Mouse (Mus musculus) hindbrain, postnatal 0 days (tissue): ENCODE results near the gene Rtkn2. TPM values are rescaled to one million over a fixed set of nuclear protein-coding genes. Genes with fewer than 3 reads are reported as not detected.
A peak's percentile ranks its signal among the peaks of the same experiment; 100 is the strongest.

Source experiments
- ATAC-seq: fragments of 200-750 bp; cut with Nextera tagmentation; 2 replicates; pipeline ENCODE4 v1.8.0; 2017; ENCODE audit warnings: mild to moderate bottlenecking, moderate TSS enrichment, moderate library complexity
- DNase-seq: peaks from one replicate; pipeline ENCODE4 v3.0.0-alpha.2; 2015; ENCODE audit warnings: low spot score
- H3K27ac ChIP-seq: fragments of 300-500 bp; sonication (generic); 2 replicates; pipeline ENCODE4 v1.5.1; 2014; ENCODE audit warnings: mild to moderate bottlenecking
- H3K27me3 ChIP-seq: fragments of 300-500 bp; sonication (generic); 2 replicates; pipeline ENCODE4 v1.6.1; 2014; ENCODE audit warnings: low read length, mixed read lengths; ENCODE audit not compliant: insufficient read depth
- H3K36me3 ChIP-seq: fragments of 300-500 bp; sonication (generic); 2 replicates; pipeline ENCODE4 v1.6.1; 2014; ENCODE audit warnings: low read length, mixed read lengths; ENCODE audit not compliant: insufficient read depth
- H3K4me1 ChIP-seq: fragments of 300-500 bp; sonication (generic); 2 replicates; pipeline ENCODE4 v1.6.1; 2014; ENCODE audit warnings: antibody characterized with exemption, low read length, mixed read lengths; ENCODE audit not compliant: insufficient read depth
- H3K4me2 ChIP-seq: fragments of 300-500 bp; sonication (generic); 2 replicates; pipeline ENCODE4 v1.6.1; 2014; ENCODE audit warnings: low read depth, mild to moderate bottlenecking, low read length, moderate library complexity, mixed read lengths
- H3K4me3 ChIP-seq: fragments of 300-500 bp; sonication (generic); 2 replicates; pipeline ENCODE4 v1.5.1; 2014; ENCODE audit warnings: low read length
- H3K9ac ChIP-seq: fragments of 300-500 bp; sonication (generic); replicated peaks from 2 replicates; pipeline ENCODE4 v1.6.1; 2014; ENCODE audit warnings: mild to moderate bottlenecking, low read length, moderate library complexity, mixed read lengths
- H3K9me3 ChIP-seq: fragments of 300-500 bp; sonication (generic); 2 replicates; pipeline ENCODE4 v1.6.1; 2016; ENCODE audit warnings: low read length, mixed read lengths
- CTCF ChIP-seq: IDR thresholded peaks from 2 replicates; pipeline ENCODE4 v1.5.1; 2016; ENCODE audit warnings: antibody characterized with exemption, control low read depth, low read depth
- WGBS: fragments of 180-500 bp; shearing (Covaris S2); extraction: QIAGEN DNeasy Blood & Tissue Kit; methylation state at CpG from one replicate; pipeline ENCODE4 v1.1.7; 2014; 5-methylcytosine and 5-hydroxymethylcytosine counted together
- polyA plus RNA-seq: library from polyadenylated mRNA; unstranded; fragments of >200 nt; fragmentation: Nextera tagmentation; extraction: Ambion mirVana; gene quantifications from 2 replicates; pipeline ENCODE4 v1.2.1, GENCODE M21; 2015
- total RNA-seq: library from RNA; depleted of rRNA; stranded (reverse); fragments of >200 nt; gene quantifications from 2 replicates; pipeline ENCODE4 v1.2.3, GENCODE M21; 2014

The Rtkn2 gene
- total and polyA plus RNA-seq, 2 experiments from 2014 or later: 5.4 to 6.4 TPM

DNA sequence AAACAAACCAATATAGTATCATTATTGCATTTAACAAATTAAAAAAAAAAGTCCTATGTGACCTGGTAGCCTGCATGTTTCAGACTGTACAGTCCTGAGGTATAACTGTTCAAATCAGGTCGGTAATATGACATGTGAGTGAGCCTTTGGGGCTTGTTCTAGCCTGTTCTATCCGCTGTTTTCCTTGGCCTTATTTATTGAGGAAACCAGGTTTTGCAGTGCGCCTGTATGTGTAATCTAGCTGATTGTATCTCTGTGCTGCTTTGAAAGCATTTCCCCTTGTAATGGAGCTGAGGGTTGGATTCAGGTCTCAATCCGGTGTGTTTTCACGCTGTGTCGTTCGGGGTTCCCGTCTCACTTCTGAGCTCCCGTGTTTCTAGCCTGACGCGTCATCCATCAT lies 27.1 kb downstream of the Rtkn2 start:
- no peak for ATAC-seq
- 86% methylated on average over 11 of the region's 11 CpGs for WGBS

GRCm38 (mm10) chr10:68007103-68007502 lies 27.7 kb downstream of the Rtkn2 start:
- 77% methylated on average over 6 of the region's 6 CpGs for WGBS
- Histone ChIP-seq H3K36me3 (no peaks in the 10 kb centered on the region), H3K4me1 (no peaks in the 10 kb centered on the region; the same call in 1 of the 2 replicates), H3K4me3 (no peak overlapping the region), H3K9me3 (no peaks in the 10 kb centered on the region), H3K27me3 (no peaks in the 10 kb centered on the region), H3K9ac (no peak overlapping the region), H3K27ac (no peak overlapping the region), H3K4me2 (no peak overlapping the region)
- no peak for TF ChIP-seq CTCF
- ATAC-seq (0 out of 2 replicates have a peak, but pooled peaks have one; percentile 38), DNase-seq (no peak)

More for the DNA sequence above, 27.1 kb downstream of the Rtkn2 start:
- H3K36me3 ChIP-seq: no peaks in the 10 kb centered on the region
- no peak overlapping the region for H3K27ac ChIP-seq
- H3K27me3 ChIP-seq: no peaks in the 10 kb centered on the region
- no peaks in the 10 kb centered on the region for H3K9me3 ChIP-seq
- no peaks in the 10 kb centered on the region; the same call in 1 of the 2 replicates for H3K4me1 ChIP-seq
- DNase-seq: no peak
- no peak for TF ChIP-seq CTCF
- H3K4me3 ChIP-seq: no peak overlapping the region
- H3K4me2 ChIP-seq: no peak overlapping the region
- no peak overlapping the region for H3K9ac ChIP-seq

GRCm38 (mm10) chr10:68008198-68008955 lies 29.0 kb downstream of the Rtkn2 start:
- Histone ChIP-seq H3K4me3 (no peak overlapping the region), H3K27ac (no peak overlapping the region), H3K27me3 (no peaks in the 10 kb centered on the region), H3K9ac (no peak overlapping the region), H3K36me3 (no peaks in the 10 kb centered on the region), H3K4me2 (no peak overlapping the region), H3K4me1 (no peaks in the 10 kb centered on the region; the same call in 1 of the 2 replicates), H3K9me3 (no peaks in the 10 kb centered on the region)
- TF ChIP-seq CTCF: no peak
- WGBS: 80% methylated on average over 13 of the region's 13 CpGs
- ATAC-seq (no peak), DNase-seq (no peak)

DNA sequence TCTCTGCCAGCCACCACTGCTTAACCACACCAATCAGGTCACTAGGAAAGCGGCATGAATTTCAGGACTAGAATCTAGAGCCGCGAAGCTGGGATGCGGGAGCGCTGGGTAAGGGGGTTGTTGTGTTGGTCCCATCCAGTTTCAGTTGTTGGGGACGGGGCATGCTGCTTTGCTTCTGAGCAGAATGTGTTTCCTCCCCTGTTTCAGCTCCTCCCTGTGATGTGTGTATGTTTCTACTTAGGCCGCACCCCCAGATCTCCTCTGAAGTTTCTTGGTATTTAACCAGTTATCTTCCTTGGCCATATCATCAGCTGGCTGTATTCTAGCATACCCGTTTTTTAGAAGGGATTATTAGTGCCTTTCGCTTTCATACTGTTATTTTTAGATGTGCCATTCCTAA lies 29.9 kb downstream of the Rtkn2 start:
- DNase-seq (no peak), ATAC-seq (no peak)
- Histone ChIP-seq H3K36me3 (no peaks in the 10 kb centered on the region), H3K9ac (no peak overlapping the region), H3K9me3 (no peaks in the 10 kb centered on the region), H3K27me3 (no peaks in the 10 kb centered on the region), H3K4me1 (no peaks in the 10 kb centered on the region; the same call in 1 of the 2 replicates), H3K4me3 (no peak overlapping the region), H3K4me2 (no peak overlapping the region), H3K27ac (no peak overlapping the region)
- no peak for TF ChIP-seq CTCF
- WGBS: 97% methylated on average over 9 of the region's 9 CpGs

DNA sequence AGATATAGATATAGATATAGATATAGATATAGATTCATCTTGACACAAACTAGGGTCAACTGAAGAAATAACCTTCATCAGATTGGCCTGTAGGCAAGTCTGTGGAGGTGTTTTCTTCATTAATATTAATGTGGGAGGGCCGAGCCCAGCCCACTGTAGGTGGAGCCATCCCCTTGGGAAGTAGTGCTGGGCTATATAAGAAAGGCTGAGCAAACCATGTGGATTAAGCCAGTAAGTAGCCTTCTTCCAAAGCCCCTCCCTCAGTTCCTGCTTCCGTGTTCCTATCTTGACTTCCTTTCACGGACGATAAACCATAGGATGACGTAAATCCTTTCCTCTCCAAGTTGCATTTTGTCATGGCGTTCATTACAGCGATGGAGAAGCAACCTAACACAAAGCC lies 30.5 kb downstream of the Rtkn2 start:
- Histone ChIP-seq H3K4me2 (no peak overlapping the region), H3K9ac (no peak overlapping the region), H3K27me3 (no peaks in the 10 kb centered on the region), H3K4me3 (no peak overlapping the region), H3K9me3 (no peaks in the 10 kb centered on the region), H3K27ac (no peak overlapping the region), H3K36me3 (no peaks in the 10 kb centered on the region), H3K4me1 (no peaks in the 10 kb centered on the region; the same call in 1 of the 2 replicates)
- DNase-seq: no peak
- no peak for ATAC-seq
- WGBS: 96% methylated on average over 7 of the region's 7 CpGs
- no peak for TF ChIP-seq CTCF

GRCm38 (mm10) chr10:68013137-68013536 lies 33.8 kb downstream of the Rtkn2 start:
- H3K4me1 ChIP-seq: no peaks in the 10 kb centered on the region
- whole genome bisulfite sequencing: 90% methylated on average over 2 of the region's 2 CpGs
- no peak overlapping the region for H3K4me2 ChIP-seq
- H3K27me3 ChIP-seq: no peaks in the 10 kb centered on the region
- H3K9me3 ChIP-seq: no peaks in the 10 kb centered on the region
- DNase-seq (no peak), ATAC-seq (no peak)
- H3K4me3 ChIP-seq: no peak overlapping the region
- TF ChIP-seq CTCF: peak; percentile 73
- no peaks in the 10 kb centered on the region for H3K36me3 ChIP-seq
- H3K27ac ChIP-seq: no peak overlapping the region
- H3K9ac ChIP-seq: no peak overlapping the region

- 92% methylated on average over 2 of the region's 2 CpGs for WGBS
- Histone ChIP-seq H3K36me3 (no peaks in the 10 kb centered on the region), H3K27me3 (no peaks in the 10 kb centered on the region)
These were observed 41.4 kb downstream of the Rtkn2 start for GRCm38 (mm10) chr10:68020755-68021154.

More at GRCm38 (mm10) chr10:68020755-68021154, 41.4 kb downstream of the Rtkn2 start:
- Histone ChIP-seq H3K4me3 (no peak overlapping the region), H3K4me1 (peaks cover 2% of the 10 kb centered on the region; the same call in 1 of the 2 replicates), H3K9ac (no peak overlapping the region), H3K27ac (no peak overlapping the region), H3K4me2 (no peak overlapping the region), H3K9me3 (no peaks in the 10 kb centered on the region; the same call in 1 of the 2 replicates)
- ATAC-seq (no peak), DNase-seq (no peak)
- no peak for TF ChIP-seq CTCF
